In the genomic region with DNA sequence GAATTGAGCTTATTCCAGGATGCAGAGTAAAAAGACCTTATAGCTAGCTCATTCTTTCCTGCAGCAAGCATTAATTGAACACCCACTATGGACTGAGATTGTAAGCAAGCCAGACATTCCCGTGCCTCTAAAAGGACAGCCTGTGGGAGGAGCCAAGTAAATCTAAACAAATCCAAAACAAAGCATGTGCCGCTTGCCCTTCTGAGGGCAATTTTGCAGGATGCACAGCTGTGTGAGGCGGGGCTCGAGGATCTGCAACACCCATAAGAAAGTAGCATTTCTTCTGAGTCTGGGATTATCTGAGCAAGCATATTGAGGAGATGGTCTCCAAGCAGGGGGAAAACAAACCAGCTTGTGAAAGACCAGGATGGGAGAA, we compare ENCODE assay signal across 18 mouse cellular contexts. TPM values are rescaled to one million over a fixed set of nuclear protein-coding genes. Genes with fewer than 3 reads are reported as not detected.
DNase-seq lines count a peak whose midpoint lies in the region; ATAC-seq and TF ChIP-seq lines count a peak whose summit lies in the region.
"Had no signal": no experiment of that assay in that cellular context is flagged by ENCODE, and none has a peak within 500 bp of the region (broad histone marks: within the 10 kb centered on the region; RNA-seq: fewer than 3 reads in every experiment).

No protein-coding gene starts in this region.

- DNase-seq in hindbrain, postnatal 0 days (ENCODE audit: low spot score): no peak
- no peak for DNase-seq in lung, postnatal 14 days
- peak; percentile 9 for DNase-seq in lung, postnatal 0 days (ENCODE audit: low spot score)
- DNase-seq in spleen, postnatal 36 days (ENCODE audit: low spot score in 2 of 2): no peak
- DNase-seq: adrenal gland, adult 8-10 months; B cell, adult 2 months; cerebellum, postnatal 10 days; heart, postnatal 14 days; kidney, adult 9 months; left cerebral cortex, postnatal 4 days; right cerebral cortex, postnatal 4 days; thymus, postnatal 36 days had no signal

- no peaks in the 10 kb centered on the region for H3K9me3 ChIP-seq in hindbrain, embryonic 13.5 days
- H3K9me3 ChIP-seq in hindbrain, postnatal 0 days (ENCODE audit: low read length): no peaks in the 10 kb centered on the region
- no peaks in the 10 kb centered on the region for H3K9me3 ChIP-seq in lung, embryonic 15.5 days
- H3K9me3 ChIP-seq in lung, postnatal 0 days (ENCODE audit: low read length): no peaks in the 10 kb centered on the region
- H3K9me3 ChIP-seq in midbrain, embryonic 16.5 days (replicated peaks; ENCODE audit: control insufficient read depth, low read length, poor library complexity, severe bottlenecking): no peaks in the 10 kb centered on the region
- H3K9me3 ChIP-seq: stomach, embryonic 15.5 days had no signal

- no peak for TF ChIP-seq EP300 in lung, postnatal 0 days (IDR thresholded peaks at IDR 0.05)

- no peak overlapping the region for H3K4me3 ChIP-seq in hindbrain, embryonic 13.5 days
- no peak overlapping the region for H3K4me3 ChIP-seq in hindbrain, postnatal 0 days (ENCODE audit: low read length)
- H3K4me3 ChIP-seq in lung, embryonic 15.5 days: no peak overlapping the region
- no peak overlapping the region for H3K4me3 ChIP-seq in lung, postnatal 0 days (ENCODE audit: low read depth, low read length)
- H3K4me3 ChIP-seq in midbrain, embryonic 16.5 days (ENCODE audit: low read depth, low read length): no peak overlapping the region
- H3K4me3 ChIP-seq: myocyte; stomach, embryonic 15.5 days had no signal

- no peak for TF ChIP-seq CTCF in hindbrain, postnatal 0 days (IDR thresholded peaks at IDR 0.05; ENCODE audit: low read depth)
- no peak for TF ChIP-seq CTCF in lung, postnatal 0 days (IDR thresholded peaks at IDR 0.05)

- no peaks in the 10 kb centered on the region for H3K27me3 ChIP-seq in hindbrain, embryonic 13.5 days
- no peaks in the 10 kb centered on the region for H3K27me3 ChIP-seq in hindbrain, postnatal 0 days (ENCODE audit: insufficient read depth, low read length)
- H3K27me3 ChIP-seq in lung, embryonic 15.5 days: no peaks in the 10 kb centered on the region
- no peaks in the 10 kb centered on the region for H3K27me3 ChIP-seq in lung, postnatal 0 days (replicated peaks; ENCODE audit: insufficient read depth, low read length)
- no peaks in the 10 kb centered on the region for H3K27me3 ChIP-seq in midbrain, embryonic 16.5 days (ENCODE audit: control insufficient read depth, insufficient read depth, low read depth, low read length)
- H3K27me3 ChIP-seq: stomach, embryonic 15.5 days had no signal

- peaks cover 13% of the 10 kb centered on the region; the same call in 1 of the 2 replicates for H3K4me1 ChIP-seq in hindbrain, embryonic 13.5 days (replicated peaks)
- no peaks in the 10 kb centered on the region for H3K4me1 ChIP-seq in hindbrain, postnatal 0 days (ENCODE audit: insufficient read depth, low read length)
- H3K4me1 ChIP-seq in lung, embryonic 15.5 days: 0 out of 2 replicates have a peak, but pooled peaks cover 7% of the 10 kb centered on the region
- H3K4me1 ChIP-seq in lung, postnatal 0 days (ENCODE audit: insufficient read depth, low read depth, low read length): no peaks in the 10 kb centered on the region
- no peaks in the 10 kb centered on the region for H3K4me1 ChIP-seq in midbrain, embryonic 16.5 days (ENCODE audit: control insufficient read depth, insufficient read depth, low read length)
- H3K4me1 ChIP-seq: stomach, embryonic 15.5 days had no signal

- H3K36me3 ChIP-seq in hindbrain, embryonic 13.5 days: no peaks in the 10 kb centered on the region
- H3K36me3 ChIP-seq in hindbrain, postnatal 0 days (ENCODE audit: insufficient read depth, low read length): no peaks in the 10 kb centered on the region
- H3K36me3 ChIP-seq in lung, embryonic 15.5 days: no peaks in the 10 kb centered on the region
- no peaks in the 10 kb centered on the region for H3K36me3 ChIP-seq in lung, postnatal 0 days (ENCODE audit: insufficient read depth, low read length)
- H3K36me3 ChIP-seq in midbrain, embryonic 16.5 days (ENCODE audit: control insufficient read depth, insufficient read depth, low read length): no peaks in the 10 kb centered on the region; the same call in 1 of the 2 replicates
- H3K36me3 ChIP-seq: stomach, embryonic 15.5 days had no signal

- no peak overlapping the region for H3K4me2 ChIP-seq in hindbrain, embryonic 13.5 days
- H3K4me2 ChIP-seq in hindbrain, postnatal 0 days (ENCODE audit: low read depth, low read length): no peak overlapping the region
- no peak overlapping the region for H3K4me2 ChIP-seq in lung, embryonic 15.5 days
- no peak overlapping the region for H3K4me2 ChIP-seq in lung, postnatal 0 days (replicated peaks; ENCODE audit: low read depth, low read length)
- H3K4me2 ChIP-seq in midbrain, embryonic 16.5 days (ENCODE audit: low read length): no peak overlapping the region
- H3K4me2 ChIP-seq: stomach, embryonic 15.5 days had no signal

- ATAC-seq in hindbrain, embryonic 13.5 days (ENCODE audit: low FRiP score): peak; percentile 61; the same call in 1 of the 2 replicates
- ATAC-seq in hindbrain, postnatal 0 days: no peak
- peak; percentile 94; the same call in 1 of the 2 replicates for ATAC-seq in lung, embryonic 15.5 days (ENCODE audit: borderline replicate concordance, extremely low read depth, low FRiP score, low TSS enrichment)
- ATAC-seq in lung, postnatal 0 days: no peak; the same call in 1 of the 2 replicates
- no peak for ATAC-seq in midbrain, embryonic 16.5 days

- WGBS in hindbrain, embryonic 13.5 days: 48% methylated on average over 4 of the region's 4 CpGs
- WGBS in hindbrain, postnatal 0 days: 47% methylated on average over 4 of the region's 4 CpGs
- 29% methylated on average over 4 of the region's 4 CpGs for WGBS in lung, embryonic 15.5 days
- 28% methylated on average over 4 of the region's 4 CpGs for WGBS in lung, postnatal 0 days
- 56% methylated on average over 4 of the region's 4 CpGs for WGBS in midbrain, embryonic 16.5 days

- H3K27ac ChIP-seq in hindbrain, embryonic 13.5 days: peak overlapping the region; percentile 24; the same call in 1 of the 2 replicates
- no peak overlapping the region for H3K27ac ChIP-seq in hindbrain, postnatal 0 days
- H3K27ac ChIP-seq in lung, embryonic 15.5 days: 0 out of 2 replicates have a peak overlapping the region, but pooled peaks have one; percentile 37
- H3K27ac ChIP-seq in lung, postnatal 0 days (ENCODE audit: low read length): no peak overlapping the region
- no peak overlapping the region for H3K27ac ChIP-seq in midbrain, embryonic 16.5 days (ENCODE audit: low read length)
- H3K27ac ChIP-seq: liver, embryonic 14.5 days; stomach, embryonic 15.5 days had no signal

- no peak overlapping the region for H3K9ac ChIP-seq in hindbrain, embryonic 13.5 days
- no peak overlapping the region for H3K9ac ChIP-seq in hindbrain, postnatal 0 days (replicated peaks; ENCODE audit: low read length)
- H3K9ac ChIP-seq in lung, embryonic 15.5 days: no peak overlapping the region
- H3K9ac ChIP-seq in lung, postnatal 0 days (replicated peaks; ENCODE audit: low read depth): no peak overlapping the region
- H3K9ac ChIP-seq in midbrain, embryonic 16.5 days (ENCODE audit: low read depth, low read length): no peak overlapping the region
- H3K9ac ChIP-seq: liver, embryonic 14.5 days; stomach, embryonic 15.5 days had no signal

RNA-seq across cellular contexts. Expression of a gene that starts 43.2 kb away (rescaled TPM):
- polyA plus RNA-seq in hindbrain, embryonic 13.5 days (2015; fragmentation: Nextera tagmentation; extraction: Ambion mirVana): 14.7 and 15.4 TPM in 2 replicates
- total RNA-seq in hindbrain, postnatal 0 days (2014; rRNA removed): 11.7 and 16.2 TPM in 2 replicates
- polyA plus RNA-seq in hindbrain, postnatal 0 days (2015; fragmentation: Nextera tagmentation; extraction: Ambion mirVana): 9.4 and 9.8 TPM in 2 replicates
- polyA plus RNA-seq in lung, embryonic 15.5 days (2015; fragmentation: Nextera tagmentation; extraction: Ambion mirVana): 28.4 and 28.9 TPM in 2 replicates
- 50.3 and 55.2 TPM in 2 replicates for polyA plus RNA-seq in lung, postnatal 0 days (2015; fragmentation: Nextera tagmentation; extraction: Ambion mirVana)
- polyA plus RNA-seq in midbrain, embryonic 16.5 days (2015; fragmentation: Nextera tagmentation; extraction: Ambion mirVana): 16.1 and 17.0 TPM in 2 replicates

Comparison
In these comparisons a context has a peak if more than half of its experiments do, and no peak if none do; other contexts are left out.
1. ATAC-seq: peak in hindbrain, embryonic 13.5 days (single experiment) and lung, embryonic 15.5 days (single experiment); none in hindbrain, postnatal 0 days (single experiment), lung, postnatal 0 days (single experiment) and midbrain, embryonic 16.5 days (single experiment).
2. H3K27ac ChIP-seq: peak in hindbrain, embryonic 13.5 days (single experiment) and lung, embryonic 15.5 days (single experiment); none in hindbrain, postnatal 0 days (single experiment), lung, postnatal 0 days (single experiment) and midbrain, embryonic 16.5 days (single experiment).